Mouse (Mus musculus) midbrain, embryonic 16.5 days (tissue): ENCODE results near the gene Sdha. TPM values are rescaled to one million over a fixed set of nuclear protein-coding genes. Genes with fewer than 3 reads are reported as not detected.
A peak's percentile ranks its signal among the peaks of the same experiment; 100 is the strongest.

Experiments used
- ATAC-seq: fragments of 200-750 bp; cut with Nextera tagmentation; 2 replicates; pipeline ENCODE4 v1.8.0; 2017; ENCODE audit warnings: moderate TSS enrichment
- H3K27ac ChIP-seq: fragments of 300-500 bp; sonication (generic); 2 replicates; pipeline ENCODE4 v1.5.1; 2014; ENCODE audit warnings: mild to moderate bottlenecking, low read length, mixed read lengths
- H3K27me3 ChIP-seq: fragments of 300-500 bp; sonication (generic); 2 replicates; pipeline ENCODE4 v1.6.1; 2014; ENCODE audit warnings: low read depth, low read length, mixed read lengths; ENCODE audit not compliant: control insufficient read depth, insufficient read depth
- H3K36me3 ChIP-seq: fragments of 300-500 bp; sonication (generic); 2 replicates; pipeline ENCODE4 v1.6.1; 2014; ENCODE audit warnings: mild to moderate bottlenecking, low read length, moderate library complexity, mixed read lengths; ENCODE audit not compliant: control insufficient read depth, insufficient read depth
- H3K4me1 ChIP-seq: fragments of 300-500 bp; sonication (generic); 2 replicates; pipeline ENCODE4 v1.6.1; 2014; ENCODE audit warnings: mild to moderate bottlenecking, low read length, mixed read lengths; ENCODE audit not compliant: control insufficient read depth, insufficient read depth
- H3K4me2 ChIP-seq: fragments of 300-500 bp; sonication (generic); 2 replicates; pipeline ENCODE4 v1.6.1; 2014; ENCODE audit warnings: mild to moderate bottlenecking, low read length, mixed read lengths
- H3K4me3 ChIP-seq: fragments of 300-500 bp; sonication (generic); 2 replicates; pipeline ENCODE4 v1.5.1; 2014; ENCODE audit warnings: low read depth, mild to moderate bottlenecking, low read length, moderate library complexity, mixed read lengths
- H3K9ac ChIP-seq: fragments of 300-500 bp; sonication (generic); 2 replicates; pipeline ENCODE4 v1.6.1; 2014; ENCODE audit warnings: low read depth, low read length, mixed read lengths
- H3K9me3 ChIP-seq: fragments of 300-500 bp; sonication (generic); replicated peaks from 2 replicates; pipeline ENCODE4 v1.6.1; 2014; ENCODE audit warnings: mild to moderate bottlenecking, low read length, mixed read lengths; ENCODE audit not compliant: control insufficient read depth, poor library complexity, severe bottlenecking
- WGBS: fragments of 180-500 bp; shearing (Covaris S2); extraction: QIAGEN DNeasy Blood & Tissue Kit; methylation state at CpG from one replicate; pipeline ENCODE4 v1.1.7; 2014; 5-methylcytosine and 5-hydroxymethylcytosine counted together
- polyA plus RNA-seq: library from polyadenylated mRNA; unstranded; fragments of >200 nt; fragmentation: Nextera tagmentation; extraction: Ambion mirVana; gene quantifications from 2 replicates; pipeline ENCODE4 v1.2.1, GENCODE M21; 2015

The Sdha gene
- polyA plus RNA-seq, 1 experiment from 2014 or later = 238 TPM

GRCm38 (mm10) chr13:74363176-74363858, 13.2 kb upstream of the Sdha start:
- Histone ChIP-seq H3K4me2 (no peak overlapping the region), H3K4me3 (no peak overlapping the region), H3K4me1 (no peaks in the 10 kb centered on the region), H3K27me3 (no peaks in the 10 kb centered on the region), H3K27ac (no peak overlapping the region), H3K9me3 (no peaks in the 10 kb centered on the region), H3K9ac (no peak overlapping the region), H3K36me3 (peaks cover 18% of the 10 kb centered on the region)
- ATAC-seq = peak; percentile 18; the same call in 1 of the 2 replicates
- 97% methylated on average over 13 of the region's 13 CpGs for WGBS

- WGBS = 73% methylated on average over 2 of the region's 2 CpGs
- ATAC-seq = no peak
- H3K27ac ChIP-seq = no peak overlapping the region
Measured at GRCm38 (mm10) chr13:74362218-74362617, 12.1 kb upstream of the Sdha start.

GRCm38 (mm10) chr13:74356491-74356890, 6.4 kb upstream of the Sdha start:
- 97% methylated on average over 13 of the region's 13 CpGs for WGBS
- no peak for ATAC-seq
- Histone ChIP-seq H3K9me3 (no peaks in the 10 kb centered on the region), H3K36me3 (peaks cover 29% of the 10 kb centered on the region), H3K27ac (no peak overlapping the region), H3K9ac (no peak overlapping the region), H3K4me3 (no peak overlapping the region), H3K4me1 (no peaks in the 10 kb centered on the region), H3K4me2 (no peak overlapping the region), H3K27me3 (no peaks in the 10 kb centered on the region)

More at GRCm38 (mm10) chr13:74362218-74362617, 12.1 kb upstream of the Sdha start:
- H3K9me3 ChIP-seq = no peaks in the 10 kb centered on the region
- no peaks in the 10 kb centered on the region for H3K27me3 ChIP-seq
- no peak overlapping the region for H3K4me2 ChIP-seq
- H3K9ac ChIP-seq = no peak overlapping the region
- H3K4me3 ChIP-seq = no peak overlapping the region
- no peaks in the 10 kb centered on the region for H3K4me1 ChIP-seq
- H3K36me3 ChIP-seq = peaks cover 18% of the 10 kb centered on the region

GRCm38 (mm10) chr13:74350435-74350906, 391 bp upstream of the Sdha start:
- H3K4me1 ChIP-seq = peaks cover 20% of the 10 kb centered on the region
- peak overlapping the region; percentile 87 for H3K4me3 ChIP-seq
- peak; percentile 62 for ATAC-seq
- H3K27me3 ChIP-seq = no peaks in the 10 kb centered on the region
- peak overlapping the region; percentile 59 for H3K4me2 ChIP-seq
- 0 out of 2 replicates have a peak, but pooled peaks cover 2% of the 10 kb centered on the region for H3K36me3 ChIP-seq
- H3K9ac ChIP-seq = peak overlapping the region; percentile 91
- WGBS = 1% methylated on average over 15 of the region's 15 CpGs
- no peaks in the 10 kb centered on the region for H3K9me3 ChIP-seq
- H3K27ac ChIP-seq = peak overlapping the region; percentile 83

- Histone ChIP-seq H3K4me2 (no peak overlapping the region), H3K9ac (no peak overlapping the region), H3K27me3 (no peaks in the 10 kb centered on the region), H3K4me3 (no peak overlapping the region), H3K4me1 (no peaks in the 10 kb centered on the region), H3K36me3 (peaks cover 22% of the 10 kb centered on the region), H3K27ac (no peak overlapping the region), H3K9me3 (no peaks in the 10 kb centered on the region)
- peak; percentile 66; the same call in 1 of the 2 replicates for ATAC-seq
- WGBS = 59% methylated on average over 3 of the region's 3 CpGs
Measured at GRCm38 (mm10) chr13:74341036-74341435, 9.0 kb downstream of the Sdha start.

- no peak overlapping the region for H3K27ac ChIP-seq
- no peaks in the 10 kb centered on the region for H3K4me1 ChIP-seq
- H3K9ac ChIP-seq = no peak overlapping the region
- H3K36me3 ChIP-seq = peaks cover 45% of the 10 kb centered on the region
- no peaks in the 10 kb centered on the region for H3K27me3 ChIP-seq
- H3K4me3 ChIP-seq = no peak overlapping the region
- no peaks in the 10 kb centered on the region for H3K9me3 ChIP-seq
- no peak overlapping the region for H3K4me2 ChIP-seq
- ATAC-seq = no peak
Measured at GRCm38 (mm10) chr13:74329321-74329720, 20.8 kb downstream of the Sdha start.

GRCm38 (mm10) chr13:74317170-74317849, 32.8 kb downstream of the Sdha start, which contains the start of gene Pdcd6:
Pdcd6 (minus strand) TSS chr13:74317580.
- peaks cover 13% of the 10 kb centered on the region for H3K4me1 ChIP-seq
- peak within 1 kb of the TSS; percentile 47 for H3K27ac ChIP-seq
- peak within 1 kb of the TSS; percentile 88 for H3K4me2 ChIP-seq
- peak; percentile 99 for ATAC-seq
- peaks cover 17% of the 10 kb centered on the region for H3K36me3 ChIP-seq
- WGBS = under 1% methylated on average over 36 of the region's 36 CpGs
- H3K27me3 ChIP-seq = no peaks in the 10 kb centered on the region
- peak within 1 kb of the TSS; percentile 79 for H3K9ac ChIP-seq
- peak within 1 kb of the TSS; percentile 65 for H3K4me3 ChIP-seq
- H3K9me3 ChIP-seq = no peaks in the 10 kb centered on the region

- 3% methylated on average over 15 of the region's 15 CpGs for WGBS
- no peaks in the 10 kb centered on the region for H3K27me3 ChIP-seq
- peak overlapping the region; percentile 88 for H3K4me2 ChIP-seq
- peak overlapping the region; percentile 65 for H3K4me3 ChIP-seq
- peaks cover 13% of the 10 kb centered on the region for H3K4me1 ChIP-seq
- ATAC-seq = no peak
- H3K9me3 ChIP-seq = no peaks in the 10 kb centered on the region
- peak overlapping the region; percentile 79 for H3K9ac ChIP-seq
- peaks cover 12% of the 10 kb centered on the region for H3K36me3 ChIP-seq
- H3K27ac ChIP-seq = peak overlapping the region; percentile 47
Measured at GRCm38 (mm10) chr13:74316789-74317169, 33.3 kb downstream of the Sdha start.

- H3K27me3 ChIP-seq = no peaks in the 10 kb centered on the region
- peak overlapping the region; percentile 88 for H3K4me2 ChIP-seq
- WGBS = 37% methylated on average over 4 of the region's 4 CpGs
- peak overlapping the region; percentile 65 for H3K4me3 ChIP-seq
- no peaks in the 10 kb centered on the region for H3K9me3 ChIP-seq
- H3K27ac ChIP-seq = peak overlapping the region; percentile 47; the same call in 1 of the 2 replicates
- peaks cover 10% of the 10 kb centered on the region for H3K36me3 ChIP-seq
- ATAC-seq = no peak
- peak overlapping the region; percentile 79 for H3K9ac ChIP-seq
- H3K4me1 ChIP-seq = peaks cover 13% of the 10 kb centered on the region
Measured at GRCm38 (mm10) chr13:74316386-74316785, 33.7 kb downstream of the Sdha start.
